Mouse (Mus musculus) kidney, adult 11 months (tissue): ENCODE measurements around the gene Crtc3.

ENCODE experiments used
- DNase-seq: peaks from one replicate; pipeline ENCODE4 v3.0.0; 2022

The Crtc3 gene

GRCm38 (mm10) chr7:80688556-80689220 lies at the start of gene Crtc3:
Gene Crtc3 (minus strand): TSS chr7:80688877.
- peak; percentile 64 for DNase-seq

GRCm38 (mm10) chr7:80736199-80736598 lies 47.5 kb upstream of the Crtc3 start:
- DNase-seq, result no peak

GRCm38 (mm10) chr7:80732986-80733385 lies 44.3 kb upstream of the Crtc3 start:
- DNase-seq, result no peak

- peak; percentile 32 for DNase-seq
These were observed 41.0 kb upstream of the Crtc3 start for GRCm38 (mm10) chr7:80729662-80730061.

- DNase-seq, result no peak
These were observed 32.4 kb upstream of the Crtc3 start for GRCm38 (mm10) chr7:80721041-80721440.

- DNase-seq, result no peak
These were observed 30.9 kb upstream of the Crtc3 start for GRCm38 (mm10) chr7:80719582-80719981.

- DNase-seq, result no peak
These were observed 30.4 kb upstream of the Crtc3 start for GRCm38 (mm10) chr7:80719038-80719437.

GRCm38 (mm10) chr7:80718471-80718870 lies 29.8 kb upstream of the Crtc3 start:
- DNase-seq, result no peak

- DNase-seq, result no peak
These were observed 28.1 kb upstream of the Crtc3 start for GRCm38 (mm10) chr7:80716758-80717157.

GRCm38 (mm10) chr7:80715306-80715705 lies 26.6 kb upstream of the Crtc3 start:
- DNase-seq, result no peak

GRCm38 (mm10) chr7:80711496-80711895 lies 22.8 kb upstream of the Crtc3 start:
- no peak for DNase-seq

GRCm38 (mm10) chr7:80710333-80710732 lies 21.7 kb upstream of the Crtc3 start:
- no peak for DNase-seq

- no peak for DNase-seq
These were observed 15.4 kb upstream of the Crtc3 start for GRCm38 (mm10) chr7:80704066-80704465.

- DNase-seq, result no peak
These were observed 13.8 kb upstream of the Crtc3 start for GRCm38 (mm10) chr7:80702510-80702909.

- no peak for DNase-seq
These were observed 11.0 kb upstream of the Crtc3 start for GRCm38 (mm10) chr7:80699709-80700108.

GRCm38 (mm10) chr7:80698940-80699339 lies 10.3 kb upstream of the Crtc3 start:
- DNase-seq, result no peak

- no peak for DNase-seq
These were observed 9.2 kb upstream of the Crtc3 start for GRCm38 (mm10) chr7:80697859-80698258.

- no peak for DNase-seq
These were observed 8.2 kb upstream of the Crtc3 start for GRCm38 (mm10) chr7:80696903-80697302.

GRCm38 (mm10) chr7:80696334-80696733 lies 7.7 kb upstream of the Crtc3 start:
- no peak for DNase-seq

- no peak for DNase-seq
These were observed 3.8 kb upstream of the Crtc3 start for GRCm38 (mm10) chr7:80692472-80692871.

- no peak for DNase-seq
These were observed 2.5 kb upstream of the Crtc3 start for GRCm38 (mm10) chr7:80691131-80691530.

- DNase-seq, result no peak
These were observed 529 bp upstream of the Crtc3 start for GRCm38 (mm10) chr7:80689221-80689591.

GRCm38 (mm10) chr7:80687721-80688555 lies 739 bp downstream of the Crtc3 start:
- DNase-seq, result peak; percentile 48

- DNase-seq, result no peak
These were observed 3.0 kb downstream of the Crtc3 start for GRCm38 (mm10) chr7:80685639-80686038.
